Mouse (Mus musculus): Measurements from ENCODE around the gene Slc13a4.

Gene Slc13a4

DNA sequence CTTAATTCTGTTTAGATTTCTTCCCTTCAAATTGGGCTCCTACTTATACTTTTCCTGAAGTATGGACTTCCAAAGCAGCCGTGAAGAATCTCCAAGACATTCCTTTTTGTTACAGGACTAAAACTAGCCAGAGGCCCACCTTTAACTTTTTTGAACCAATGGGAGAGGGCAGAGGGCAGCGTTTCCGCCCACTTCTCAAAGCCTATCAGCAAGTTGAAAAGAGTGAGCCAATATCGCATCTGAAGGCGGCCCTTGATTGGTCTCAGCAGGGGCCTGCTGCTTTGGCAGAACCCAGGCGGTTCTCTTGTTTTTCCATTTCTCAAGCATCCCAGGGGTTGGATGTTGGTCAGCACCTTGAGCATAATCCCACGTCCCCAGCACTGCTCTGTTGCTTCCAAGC, at the start of gene Slc13a4:
TSS of gene Slc13a4 (minus strand) at position 95 of the 400 bp plus-strand sequence.
- DNase-seq (ENCODE audit: low read depth, low spot score), result no peak

GRCm38 (mm10) chr6:35355320-35355719, 47.4 kb upstream of the Slc13a4 start:
- Histone ChIP-seq H3K36me3 (ENCODE audit: control insufficient read depth, insufficient read depth, low read length, poor library complexity, severe bottlenecking) (no peaks in the 10 kb centered on the region), H3K27me3 (ENCODE audit: control insufficient read depth, insufficient read depth, low read length, poor library complexity, severe bottlenecking) (no peaks in the 10 kb centered on the region)
- no peak for DNase-seq (ENCODE audit: low read depth, low spot score)

More for the DNA sequence above, at the start of gene Slc13a4:
- Histone ChIP-seq H3K36me3 (ENCODE audit: control insufficient read depth, insufficient read depth, low read length, poor library complexity, severe bottlenecking) (no peaks in the 10 kb centered on the region), H3K27me3 (ENCODE audit: control insufficient read depth, insufficient read depth, low read length, poor library complexity, severe bottlenecking) (no peaks in the 10 kb centered on the region)

- Histone ChIP-seq H3K27me3 (ENCODE audit: control insufficient read depth, insufficient read depth, low read length, poor library complexity, severe bottlenecking) (no peaks in the 10 kb centered on the region), H3K36me3 (ENCODE audit: control insufficient read depth, insufficient read depth, low read length, poor library complexity, severe bottlenecking) (no peaks in the 10 kb centered on the region)
- no peak for DNase-seq (ENCODE audit: low read depth, low spot score)
Measured at GRCm38 (mm10) chr6:35354622-35354998, 46.7 kb upstream of the Slc13a4 start.

- DNase-seq (ENCODE audit: low read depth, low spot score), result no peak
- no peaks in the 10 kb centered on the region for H3K36me3 ChIP-seq (ENCODE audit: control insufficient read depth, insufficient read depth, low read length, poor library complexity, severe bottlenecking)
- H3K27me3 ChIP-seq (ENCODE audit: control insufficient read depth, insufficient read depth, low read length, poor library complexity, severe bottlenecking), result no peaks in the 10 kb centered on the region
Measured at GRCm38 (mm10) chr6:35353846-35354621, 46.1 kb upstream of the Slc13a4 start.

DNA sequence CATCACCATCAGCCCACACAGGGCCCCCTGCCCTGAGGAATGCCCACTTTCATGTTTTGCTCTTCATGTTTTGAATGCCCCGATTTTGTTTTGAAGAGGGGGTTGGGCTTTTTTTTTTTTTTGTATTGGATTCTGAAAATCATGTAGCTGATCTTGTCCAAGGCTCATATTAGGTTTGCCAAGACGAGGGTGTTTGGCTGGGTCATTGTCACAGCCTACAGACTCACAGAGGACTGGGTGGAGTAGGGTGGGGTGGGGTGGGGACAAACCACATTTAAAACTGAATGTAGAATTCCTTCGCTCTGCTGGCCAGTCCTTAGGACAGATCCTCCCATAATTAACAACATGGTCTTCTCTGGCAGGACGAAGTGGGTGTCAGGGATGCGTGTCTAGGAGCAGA, 45.5 kb upstream of the Slc13a4 start:
- Histone ChIP-seq H3K27me3 (ENCODE audit: control insufficient read depth, insufficient read depth, low read length, poor library complexity, severe bottlenecking) (no peaks in the 10 kb centered on the region), H3K36me3 (ENCODE audit: control insufficient read depth, insufficient read depth, low read length, poor library complexity, severe bottlenecking) (no peaks in the 10 kb centered on the region)
- no peak for DNase-seq (ENCODE audit: low read depth, low spot score)

DNA sequence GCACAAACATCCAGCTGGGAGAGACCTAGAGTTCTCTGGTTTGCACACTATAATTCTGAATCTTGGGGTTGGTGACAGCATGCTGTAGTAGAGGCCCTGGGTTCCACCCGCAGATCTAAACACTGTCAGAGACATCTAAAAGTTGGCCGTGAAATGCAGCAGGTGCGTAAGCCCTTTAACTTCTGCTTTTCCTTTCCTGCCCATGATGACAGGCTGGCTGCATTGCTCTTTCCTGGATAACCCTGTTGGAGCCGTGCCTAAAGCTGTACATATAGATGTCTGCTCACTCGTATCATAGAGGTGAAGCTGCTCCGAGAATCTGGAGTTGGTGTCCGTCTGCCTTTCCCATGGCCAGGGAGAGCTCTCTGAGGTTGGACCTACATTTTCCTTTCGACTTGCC, 44.9 kb upstream of the Slc13a4 start:
- DNase-seq (ENCODE audit: low read depth, low spot score), result no peak
- no peaks in the 10 kb centered on the region for H3K27me3 ChIP-seq (ENCODE audit: control insufficient read depth, insufficient read depth, low read length, poor library complexity, severe bottlenecking)

GRCm38 (mm10) chr6:35351826-35352225, 43.9 kb upstream of the Slc13a4 start:
- H3K27me3 ChIP-seq (ENCODE audit: control insufficient read depth, insufficient read depth, low read length, poor library complexity, severe bottlenecking), result no peaks in the 10 kb centered on the region
- H3K36me3 ChIP-seq (ENCODE audit: control insufficient read depth, insufficient read depth, low read length, poor library complexity, severe bottlenecking), result no peaks in the 10 kb centered on the region
- DNase-seq (ENCODE audit: low read depth, low spot score), result no peak

More for the DNA sequence above, 44.9 kb upstream of the Slc13a4 start:
- H3K36me3 ChIP-seq (ENCODE audit: control insufficient read depth, insufficient read depth, low read length, poor library complexity, severe bottlenecking), result no peaks in the 10 kb centered on the region

GRCm38 (mm10) chr6:35349784-35350183, 41.9 kb upstream of the Slc13a4 start:
- no peak for DNase-seq (ENCODE audit: low read depth, low spot score)
- no peaks in the 10 kb centered on the region for H3K27me3 ChIP-seq (ENCODE audit: control insufficient read depth, insufficient read depth, low read length, poor library complexity, severe bottlenecking)
- no peaks in the 10 kb centered on the region for H3K36me3 ChIP-seq (ENCODE audit: control insufficient read depth, insufficient read depth, low read length, poor library complexity, severe bottlenecking)

DNA sequence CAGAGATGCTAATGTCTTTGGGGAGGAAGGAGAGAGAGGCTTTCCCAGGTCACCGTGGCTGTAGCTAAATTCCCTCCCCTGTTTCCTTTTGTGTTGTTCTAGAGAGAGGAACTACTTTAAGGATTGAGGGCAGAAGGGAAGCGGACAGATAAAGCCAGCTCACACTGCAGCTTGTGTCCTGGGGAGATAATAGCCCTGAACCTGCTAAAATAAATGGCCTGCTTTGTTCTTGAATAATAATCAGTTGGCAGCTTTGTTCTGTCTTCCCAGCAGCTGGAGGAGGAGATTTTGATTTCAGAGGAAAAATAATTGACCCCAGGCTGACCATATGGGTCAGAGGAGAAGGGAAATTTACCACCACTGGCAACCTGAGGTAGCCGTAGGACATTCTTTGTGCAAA, 30.7 kb upstream of the Slc13a4 start:
- H3K36me3 ChIP-seq (ENCODE audit: control insufficient read depth, insufficient read depth, low read length, poor library complexity, severe bottlenecking), result no peaks in the 10 kb centered on the region
- no peak for DNase-seq (ENCODE audit: low read depth, low spot score)
- no peaks in the 10 kb centered on the region; the same call in 1 of the 2 replicates for H3K27me3 ChIP-seq (ENCODE audit: control insufficient read depth, insufficient read depth, low read length, poor library complexity, severe bottlenecking)

GRCm38 (mm10) chr6:35337836-35338235, 29.9 kb upstream of the Slc13a4 start:
- H3K36me3 ChIP-seq (ENCODE audit: control insufficient read depth, insufficient read depth, low read length, poor library complexity, severe bottlenecking), result no peaks in the 10 kb centered on the region
- no peak for DNase-seq (ENCODE audit: low read depth, low spot score)
- no peaks in the 10 kb centered on the region; the same call in 1 of the 2 replicates for H3K27me3 ChIP-seq (ENCODE audit: control insufficient read depth, insufficient read depth, low read length, poor library complexity, severe bottlenecking)

DNA sequence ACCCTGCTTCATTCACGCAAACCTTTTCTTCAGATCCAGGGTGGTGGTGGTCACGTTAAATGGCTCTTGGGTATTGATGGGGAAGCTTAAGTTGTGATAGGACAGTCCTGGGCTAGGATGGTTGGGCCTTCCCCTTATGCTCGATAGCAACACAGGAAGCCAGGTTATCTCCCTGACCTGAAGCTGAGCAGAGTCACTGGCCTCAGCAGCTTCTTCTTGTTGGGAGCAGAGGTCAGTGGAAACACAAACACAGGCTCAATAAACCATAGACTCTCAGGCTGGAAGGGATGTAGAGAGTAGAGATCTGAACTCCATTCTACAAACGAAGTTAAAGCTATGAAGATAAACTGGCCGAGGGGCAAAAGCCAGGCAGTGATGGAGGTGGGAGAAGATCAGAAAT, 27.5 kb upstream of the Slc13a4 start:
- Histone ChIP-seq H3K36me3 (ENCODE audit: control insufficient read depth, insufficient read depth, low read length, poor library complexity, severe bottlenecking) (no peaks in the 10 kb centered on the region), H3K27me3 (ENCODE audit: control insufficient read depth, insufficient read depth, low read length, poor library complexity, severe bottlenecking) (no peaks in the 10 kb centered on the region; the same call in 1 of the 2 replicates)
- DNase-seq (ENCODE audit: low read depth, low spot score), result no peak

DNA sequence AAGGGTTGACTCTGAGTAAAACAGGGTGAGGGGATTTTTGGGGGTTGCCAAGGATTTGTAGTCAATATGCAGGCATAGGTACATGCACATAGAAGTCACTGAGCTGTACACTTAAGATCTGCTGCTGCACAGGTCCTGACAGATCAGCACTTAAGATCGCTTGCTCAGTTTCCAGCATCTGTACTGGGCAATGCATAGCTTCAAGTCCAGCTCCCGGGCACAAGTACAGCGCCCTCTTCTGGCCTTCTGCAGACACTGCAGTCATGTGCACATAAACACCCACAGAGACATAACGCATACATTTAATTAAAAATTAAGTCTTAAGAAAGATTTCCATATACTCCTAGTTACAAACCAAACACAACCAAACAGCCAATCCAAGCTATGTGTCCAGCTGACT, 26.3 kb upstream of the Slc13a4 start:
- no peaks in the 10 kb centered on the region; the same call in 1 of the 2 replicates for H3K27me3 ChIP-seq (ENCODE audit: control insufficient read depth, insufficient read depth, low read length, poor library complexity, severe bottlenecking)
- H3K36me3 ChIP-seq (ENCODE audit: control insufficient read depth, insufficient read depth, low read length, poor library complexity, severe bottlenecking), result no peaks in the 10 kb centered on the region
- no peak for DNase-seq (ENCODE audit: low read depth, low spot score)

GRCm38 (mm10) chr6:35333632-35334031, 25.7 kb upstream of the Slc13a4 start:
- Histone ChIP-seq H3K36me3 (ENCODE audit: control insufficient read depth, insufficient read depth, low read length, poor library complexity, severe bottlenecking) (no peaks in the 10 kb centered on the region), H3K27me3 (ENCODE audit: control insufficient read depth, insufficient read depth, low read length, poor library complexity, severe bottlenecking) (no peaks in the 10 kb centered on the region; the same call in 1 of the 2 replicates)
- DNase-seq (ENCODE audit: low read depth, low spot score), result no peak

- Histone ChIP-seq H3K27me3 (ENCODE audit: control insufficient read depth, insufficient read depth, low read length, poor library complexity, severe bottlenecking) (no peaks in the 10 kb centered on the region; the same call in 1 of the 2 replicates), H3K36me3 (ENCODE audit: control insufficient read depth, insufficient read depth, low read length, poor library complexity, severe bottlenecking) (no peaks in the 10 kb centered on the region)
- DNase-seq (ENCODE audit: low read depth, low spot score), result no peak
Measured at GRCm38 (mm10) chr6:35330834-35331233, 22.9 kb upstream of the Slc13a4 start.

DNA sequence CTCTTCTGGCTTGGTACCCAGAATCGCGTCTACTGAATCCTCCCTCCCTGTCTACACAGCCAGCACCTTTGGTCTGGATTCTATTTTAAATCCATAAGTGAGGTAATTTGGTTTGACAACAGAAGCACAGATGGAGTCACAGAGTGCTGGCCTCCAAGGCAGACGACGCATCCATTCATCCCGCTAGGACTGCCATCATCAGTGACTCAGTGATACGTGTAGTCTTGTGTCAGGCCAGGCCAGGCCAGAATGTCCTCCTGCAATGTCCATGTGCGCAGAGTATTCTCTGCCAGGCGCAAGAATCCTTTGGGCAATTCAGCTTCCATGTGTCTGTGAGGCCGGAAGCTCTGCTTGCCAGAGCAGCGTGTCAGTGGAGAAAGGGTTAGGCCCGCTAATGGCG, 22.0 kb upstream of the Slc13a4 start:
- no peak for DNase-seq (ENCODE audit: low read depth, low spot score)
- Histone ChIP-seq H3K36me3 (ENCODE audit: control insufficient read depth, insufficient read depth, low read length, poor library complexity, severe bottlenecking) (no peaks in the 10 kb centered on the region), H3K27me3 (ENCODE audit: control insufficient read depth, insufficient read depth, low read length, poor library complexity, severe bottlenecking) (no peaks in the 10 kb centered on the region; the same call in 1 of the 2 replicates)

GRCm38 (mm10) chr6:35326111-35326515, 18.2 kb upstream of the Slc13a4 start, which contains the start of gene Fam180a:
TSS of gene Fam180a (minus strand) at chr6:35326141.
- Histone ChIP-seq H3K36me3 (ENCODE audit: control insufficient read depth, insufficient read depth, low read length, poor library complexity, severe bottlenecking) (no peaks in the 10 kb centered on the region), H3K27me3 (ENCODE audit: control insufficient read depth, insufficient read depth, low read length, poor library complexity, severe bottlenecking) (no peaks in the 10 kb centered on the region)
- no peak for DNase-seq (ENCODE audit: low read depth, low spot score)
